Mouse (Mus musculus) right cerebral cortex, adult 18-20 months (tissue): ENCODE results near the gene Adcy10.

ENCODE experiments used
- DNase-seq: peaks from one replicate; pipeline ENCODE4 v3.0.0; 2022; ENCODE audit warnings: mixed read lengths

The Adcy10 gene

DNA sequence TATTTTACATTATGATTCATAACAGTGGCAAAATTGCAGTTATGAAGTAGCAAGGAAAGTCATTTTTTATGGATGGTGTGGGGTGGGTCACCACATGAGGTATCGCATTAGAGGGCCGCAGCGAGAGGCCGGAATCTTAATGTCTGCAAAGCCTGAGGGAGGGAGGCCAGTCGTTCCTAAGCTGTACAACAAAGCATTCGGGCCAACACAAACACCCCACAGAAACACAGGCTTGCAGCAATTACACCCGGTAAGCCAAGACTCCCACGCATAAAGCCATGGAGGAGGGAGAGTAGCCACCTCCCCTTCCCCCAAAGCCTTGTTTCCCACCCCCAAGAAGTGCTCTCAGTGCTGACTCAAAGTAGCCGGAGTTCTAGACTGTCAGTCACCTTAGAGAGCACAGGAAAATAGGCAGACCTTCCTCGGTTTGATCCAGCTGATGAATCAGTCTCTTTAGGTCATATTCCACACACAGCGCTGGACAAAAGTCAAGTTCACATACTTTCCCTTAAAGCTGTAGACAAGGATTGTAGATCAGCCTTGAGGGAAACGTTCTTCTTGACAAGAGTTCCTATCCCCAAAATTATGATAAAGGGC lies 51.2 kb downstream of the Adcy10 start:
- DNase-seq = no peak

DNA sequence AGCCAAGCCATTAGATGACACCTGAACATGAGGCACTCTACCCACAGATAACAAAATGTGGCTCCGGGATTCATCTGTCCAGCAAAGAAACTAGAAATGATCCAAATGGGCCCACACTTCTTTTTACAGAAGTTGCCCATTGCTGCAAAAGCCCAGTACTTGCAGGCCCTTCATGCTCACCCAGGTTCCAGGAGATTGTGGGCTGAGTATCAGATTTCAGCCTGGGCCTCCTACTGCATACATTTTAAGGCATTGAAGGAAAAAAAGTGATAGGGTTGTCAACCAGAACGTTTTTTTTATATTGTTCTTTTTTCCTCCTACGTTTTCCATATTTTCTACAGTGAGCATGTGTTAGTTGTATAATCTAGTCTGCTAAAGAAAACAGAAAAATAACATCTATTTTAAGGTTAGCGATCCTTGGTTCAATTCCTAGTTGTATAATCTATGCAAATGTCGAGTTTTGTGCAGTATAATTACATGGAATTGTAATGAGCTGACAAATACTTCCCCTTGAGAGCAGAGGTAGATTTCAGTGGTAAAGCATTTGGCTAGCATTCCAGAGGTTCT lies 52.3 kb downstream of the Adcy10 start:
- peak; percentile 43 for DNase-seq

DNA sequence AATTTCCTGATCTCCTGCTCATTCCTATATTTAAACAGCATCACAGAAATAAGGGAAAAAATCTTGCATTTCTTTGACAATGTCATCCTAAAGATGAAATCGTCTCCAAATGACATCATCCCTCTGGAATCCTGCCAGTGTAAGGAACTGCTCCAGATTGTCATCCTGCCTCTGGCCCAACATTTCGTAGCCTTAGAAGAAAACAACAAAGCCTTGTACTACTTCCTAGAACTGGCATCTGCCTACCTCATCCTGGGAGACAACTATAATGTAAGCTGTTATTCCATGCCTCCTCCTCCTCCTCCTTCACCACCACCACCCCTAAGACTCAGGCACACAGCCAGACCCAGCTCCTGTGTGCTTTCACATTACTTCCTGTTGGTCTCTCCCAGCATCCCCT lies 71.7 kb downstream of the Adcy10 start:
- DNase-seq = peak; percentile 62

DNA sequence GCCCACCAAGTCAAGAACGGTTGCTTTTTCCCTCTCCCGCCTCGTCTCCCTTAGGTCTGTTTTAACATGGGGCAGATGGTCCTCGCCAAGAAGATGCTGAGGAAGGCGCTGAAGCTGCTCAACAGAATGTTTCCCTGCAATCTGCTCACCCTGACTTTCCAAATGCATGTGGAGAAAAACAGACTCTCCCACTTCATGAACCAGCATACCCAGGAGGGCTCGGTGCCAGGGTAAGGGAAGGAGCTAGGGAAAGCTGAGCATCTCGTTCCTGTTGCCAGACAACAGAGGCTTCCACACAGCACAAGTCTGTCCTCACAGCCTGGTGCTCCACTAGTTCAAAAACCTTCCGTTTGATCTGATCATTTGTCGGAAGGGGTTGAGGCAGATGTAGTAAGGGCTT lies 74.1 kb downstream of the Adcy10 start:
- DNase-seq = peak; percentile 88

DNA sequence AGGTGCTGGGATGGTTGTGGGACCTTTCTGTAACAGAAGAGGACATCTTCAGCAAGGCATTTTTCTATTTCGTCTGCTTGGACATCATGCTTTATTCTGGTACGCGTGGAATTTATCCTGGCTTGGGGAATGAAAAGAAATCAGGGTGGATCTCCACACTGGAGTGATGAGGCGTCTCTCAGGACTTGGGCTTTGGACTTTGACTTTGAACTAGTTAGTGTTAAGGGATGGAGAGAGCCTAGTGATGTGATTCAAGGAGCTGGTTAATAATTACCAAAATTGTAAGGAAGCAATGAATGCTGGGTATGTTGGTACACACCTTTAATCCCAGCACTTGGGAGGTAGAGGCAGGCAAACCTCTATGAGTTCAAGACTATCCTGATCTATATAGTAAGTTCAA lies 80.3 kb downstream of the Adcy10 start:
- DNase-seq = no peak

DNA sequence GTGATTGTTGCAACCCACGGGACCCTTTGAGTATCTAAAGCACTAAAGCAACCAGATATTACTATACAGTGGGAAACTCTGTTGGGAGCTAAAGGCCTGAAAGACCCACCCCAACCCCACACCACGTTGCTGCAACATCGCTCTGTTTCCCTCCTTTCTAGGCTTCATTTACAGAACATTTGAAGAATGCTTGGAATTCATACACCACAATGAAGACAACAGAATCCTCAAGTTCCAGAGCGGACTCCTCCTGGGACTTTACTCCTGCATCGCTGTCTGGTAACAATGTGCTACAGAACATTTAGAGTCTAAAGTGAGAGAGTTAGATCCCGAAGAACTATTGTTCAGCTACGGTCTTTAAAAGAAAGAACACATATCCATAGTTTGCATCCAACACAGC lies 82.5 kb downstream of the Adcy10 start:
- DNase-seq = no peak

DNA sequence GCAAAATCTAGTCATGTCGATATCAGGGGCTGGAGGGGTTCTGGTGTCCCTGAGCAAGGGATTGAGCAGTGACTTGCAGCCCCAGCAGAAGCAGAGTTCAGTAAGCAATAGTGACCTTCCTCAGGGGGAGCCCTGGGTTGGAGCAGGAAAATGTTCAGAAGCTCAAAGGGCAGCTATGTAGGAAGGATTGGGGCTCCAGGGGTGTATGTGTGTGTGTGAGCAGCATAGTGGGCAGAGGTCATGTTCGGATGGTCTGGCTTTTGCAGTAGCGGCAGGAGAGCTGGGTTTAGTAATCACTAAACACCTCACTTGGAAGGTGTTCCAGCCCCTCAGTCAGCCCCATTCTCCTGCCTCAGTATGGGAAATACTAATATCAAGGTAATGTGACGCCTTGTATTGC lies 91.0 kb downstream of the Adcy10 start:
- DNase-seq = no peak

DNA sequence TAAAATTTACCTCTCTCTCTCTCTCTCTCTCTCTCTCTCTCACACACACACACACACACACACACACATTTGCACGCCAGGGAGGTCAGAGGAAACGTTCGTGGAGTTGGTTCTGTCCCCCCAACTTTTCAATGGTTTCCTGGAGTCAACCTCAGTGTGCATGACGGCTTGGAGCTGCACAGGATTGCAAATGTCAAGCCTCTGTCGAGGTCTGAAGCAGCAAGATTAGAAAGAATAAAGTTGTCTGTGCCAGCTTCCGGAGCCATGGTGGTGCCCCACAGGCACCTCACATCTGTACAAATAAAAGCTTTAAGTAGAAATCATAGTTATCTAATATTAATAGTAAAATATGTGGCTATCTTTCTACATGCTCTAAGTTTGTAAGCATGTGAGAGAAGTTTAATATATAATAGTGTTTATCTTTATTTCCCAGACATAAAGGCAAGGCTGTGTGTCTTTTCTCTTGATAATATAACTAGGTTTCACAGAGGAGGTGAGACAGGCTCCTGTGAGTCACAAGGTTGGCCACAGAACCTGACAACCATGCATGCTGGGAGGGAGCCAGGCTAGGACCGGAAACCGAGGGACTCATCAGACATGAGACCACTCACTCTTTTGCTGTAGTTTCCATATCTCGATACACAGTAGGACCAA lies 91.6 kb downstream of the Adcy10 start:
- DNase-seq = no peak

DNA sequence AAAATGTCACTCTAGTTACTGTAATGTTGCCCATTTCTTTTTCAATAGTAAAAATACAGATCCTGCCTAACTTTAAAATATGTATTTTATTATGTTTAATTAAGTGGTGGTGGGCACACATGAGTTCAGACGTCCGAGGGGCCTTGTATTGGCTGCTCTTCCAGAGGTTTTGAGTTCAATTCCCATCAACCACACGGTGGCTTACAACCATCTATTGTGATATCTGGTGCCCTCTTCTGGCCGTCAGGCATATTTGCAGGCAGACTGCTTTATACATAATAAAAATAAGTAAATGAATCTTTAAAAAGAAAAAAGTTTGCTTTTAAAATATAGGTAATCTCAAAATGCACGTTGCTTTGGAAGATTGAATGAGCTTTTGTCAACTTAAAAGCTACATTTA lies 94.3 kb downstream of the Adcy10 start:
- DNase-seq = no peak

DNA sequence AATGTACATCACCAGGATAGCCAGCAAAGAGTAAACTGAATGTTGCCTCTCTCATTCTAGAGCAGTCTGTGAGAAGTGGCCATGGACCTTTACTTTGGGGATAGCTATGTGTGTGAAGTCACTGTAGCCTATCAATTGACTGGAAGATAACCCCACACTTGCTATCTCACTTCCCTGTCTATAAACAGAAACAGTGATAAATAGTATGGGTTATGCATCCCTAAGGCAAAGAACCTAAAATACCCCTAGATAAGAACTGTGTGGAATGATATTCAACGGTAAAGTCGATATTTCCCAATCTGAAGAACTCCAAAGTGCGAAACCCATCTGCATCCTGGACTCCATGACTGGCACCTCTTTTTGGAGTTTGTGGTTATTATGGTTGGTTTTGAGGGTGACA lies 96.3 kb downstream of the Adcy10 start:
- DNase-seq = no peak

DNA sequence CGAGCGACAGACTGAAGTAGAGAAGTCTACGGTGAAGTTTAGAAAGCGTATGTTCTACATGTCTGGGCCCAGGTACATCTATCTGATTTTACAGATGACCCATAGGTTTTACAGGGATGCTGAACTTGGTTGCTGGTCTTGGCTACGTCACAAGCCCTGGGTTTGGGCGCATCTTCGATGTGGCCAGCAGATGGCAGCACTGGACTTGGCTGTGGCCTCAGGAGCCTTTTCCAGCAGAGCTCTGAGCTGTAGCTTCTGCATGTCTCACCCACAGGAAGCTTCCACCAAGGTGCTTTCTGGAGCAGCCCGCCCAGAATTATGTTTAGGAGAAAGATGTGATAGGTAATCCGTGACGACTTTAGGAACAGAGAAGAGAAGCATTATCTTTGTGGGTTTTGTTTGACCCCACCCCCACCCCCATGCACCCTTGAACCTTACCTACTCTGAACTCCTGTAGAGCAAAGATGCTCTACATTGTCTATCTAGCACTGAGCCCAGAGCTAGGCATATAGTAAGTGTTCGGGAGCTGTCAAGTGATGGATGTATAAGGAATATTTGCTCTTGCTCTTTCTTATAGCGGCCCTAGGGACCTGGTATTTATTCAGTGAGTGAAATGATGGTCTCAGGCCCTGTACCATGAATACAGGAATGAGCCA lies 98.7 kb downstream of the Adcy10 start:
- DNase-seq = peak; percentile 91

DNA sequence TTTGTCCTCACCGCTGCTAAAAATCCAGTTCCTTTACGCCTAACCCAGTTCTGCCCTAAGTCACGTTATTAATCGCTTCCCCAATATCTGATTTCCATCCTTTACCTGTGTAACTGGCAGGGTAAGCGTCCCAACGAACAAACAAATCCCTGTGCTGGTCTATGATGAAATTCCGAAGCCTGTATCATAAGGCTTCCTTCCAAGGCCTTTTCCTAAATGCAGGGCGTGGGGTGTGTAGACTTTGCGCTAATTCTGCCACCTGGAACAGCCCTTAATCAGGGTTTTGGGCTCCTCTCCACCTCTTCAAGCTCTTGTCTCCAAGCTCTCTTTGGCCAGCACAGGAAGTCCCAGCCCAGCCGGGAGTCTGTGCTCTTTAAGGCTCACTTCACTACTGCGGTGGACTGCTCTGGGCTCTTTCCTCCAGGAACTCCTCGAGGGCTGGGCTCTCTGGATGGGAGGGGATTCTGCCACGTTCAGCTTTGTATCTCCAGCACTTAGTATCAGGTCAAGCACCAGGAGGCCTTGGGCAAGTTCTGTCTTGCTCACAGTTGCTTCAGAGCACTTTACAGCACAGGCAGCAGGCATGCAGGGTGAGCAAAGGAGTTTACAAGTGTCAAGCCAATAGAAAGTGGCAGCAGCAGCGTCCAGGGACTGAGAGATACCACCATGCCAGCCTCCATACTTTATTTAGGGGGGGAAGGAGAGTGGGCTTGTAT lies 100.6 kb downstream of the Adcy10 start:
- DNase-seq = no peak

DNA sequence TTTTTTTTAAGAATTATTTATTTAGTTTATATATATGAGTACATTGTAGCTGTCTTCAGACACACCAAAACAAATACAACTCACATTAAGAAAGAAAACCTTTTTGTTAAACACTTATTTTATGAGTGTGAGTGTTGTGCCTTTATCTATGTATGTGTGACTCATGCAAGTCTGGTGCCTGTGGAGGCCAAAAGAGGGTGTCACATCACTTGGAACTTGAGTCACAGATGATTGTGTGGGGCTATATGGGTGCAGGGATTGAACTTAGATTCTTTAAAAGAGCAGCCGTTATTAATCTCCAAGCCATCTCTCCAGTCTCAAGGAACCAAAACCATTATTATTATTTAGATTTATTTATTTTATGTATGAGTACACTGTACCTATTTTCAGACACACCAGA lies 101.4 kb downstream of the Adcy10 start:
- DNase-seq = no peak

DNA sequence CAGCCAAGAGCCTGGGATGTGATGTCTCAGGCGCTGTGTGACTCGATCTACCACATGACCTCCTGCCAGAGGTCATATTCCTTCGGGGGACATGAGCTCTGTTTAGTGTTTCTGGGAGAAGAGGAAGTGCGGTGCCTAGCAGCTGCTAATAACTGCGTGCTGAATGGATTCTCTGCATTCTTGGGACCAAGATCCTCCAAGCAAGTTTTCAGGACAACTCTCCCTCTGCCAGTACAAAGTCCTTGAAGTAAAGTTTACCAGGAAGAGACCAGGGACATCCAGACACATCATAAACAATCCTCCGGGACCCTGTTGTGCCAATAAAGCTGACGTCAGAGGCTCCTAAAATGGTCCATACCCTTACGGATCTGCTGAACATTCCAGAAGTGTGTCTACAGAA lies 102.9 kb downstream of the Adcy10 start:
- no peak for DNase-seq

DNA sequence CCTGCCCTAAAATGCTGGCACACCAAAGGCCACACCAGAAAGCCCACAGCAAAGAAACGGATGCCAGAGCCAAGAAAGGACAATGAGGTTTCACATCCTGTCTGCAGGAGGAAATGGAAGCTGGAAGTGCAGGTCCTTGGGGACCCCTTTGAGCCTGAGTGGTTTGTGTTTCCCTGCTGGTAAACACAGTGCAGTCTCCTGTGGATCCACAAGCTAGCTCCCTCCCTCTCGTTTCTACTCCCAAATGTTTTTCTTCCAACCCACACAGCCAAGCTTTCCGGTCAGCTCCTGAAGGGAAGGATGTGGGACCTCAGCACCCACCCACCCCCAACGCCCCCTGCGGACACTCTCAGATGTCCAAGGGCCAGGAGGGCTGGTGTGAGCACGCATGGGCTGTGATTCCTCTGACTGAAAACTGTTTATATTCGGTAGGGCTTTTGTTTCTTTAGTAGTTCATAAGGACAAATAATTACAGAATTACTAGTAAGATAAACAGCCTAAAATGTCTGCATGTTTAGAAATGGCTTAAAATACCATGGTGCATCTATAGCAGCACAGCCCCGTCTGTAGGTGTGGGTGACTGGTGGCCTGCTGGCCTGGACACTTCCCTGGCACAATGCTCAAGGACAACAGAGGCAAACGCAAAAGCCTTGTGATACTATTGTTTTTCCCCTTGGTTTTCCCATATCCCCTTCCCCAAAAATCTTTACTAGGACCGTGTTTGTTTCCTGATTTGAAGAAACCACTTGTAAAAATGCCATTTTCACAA lies 104.5 kb downstream of the Adcy10 start:
- no peak for DNase-seq

DNA sequence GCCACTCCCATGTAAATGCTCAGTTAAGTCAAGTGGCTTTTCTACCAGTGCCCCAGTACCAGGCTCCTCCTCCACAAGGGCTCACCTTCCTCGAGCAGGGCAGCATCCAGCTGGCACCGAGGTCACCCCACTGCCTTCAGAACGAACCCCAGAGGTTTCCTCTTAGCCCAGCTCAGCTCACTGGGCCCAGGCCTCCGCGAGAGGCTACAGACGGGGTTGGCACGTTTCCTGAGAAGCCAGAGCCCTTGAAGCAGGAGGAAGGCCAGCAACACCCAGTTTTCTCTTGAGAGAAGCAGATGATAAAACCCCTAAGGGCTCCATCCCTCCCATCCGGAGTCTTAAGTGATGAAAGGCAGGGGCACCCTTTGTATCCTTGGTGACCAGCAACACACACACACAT lies 105.8 kb downstream of the Adcy10 start:
- no peak for DNase-seq

DNA sequence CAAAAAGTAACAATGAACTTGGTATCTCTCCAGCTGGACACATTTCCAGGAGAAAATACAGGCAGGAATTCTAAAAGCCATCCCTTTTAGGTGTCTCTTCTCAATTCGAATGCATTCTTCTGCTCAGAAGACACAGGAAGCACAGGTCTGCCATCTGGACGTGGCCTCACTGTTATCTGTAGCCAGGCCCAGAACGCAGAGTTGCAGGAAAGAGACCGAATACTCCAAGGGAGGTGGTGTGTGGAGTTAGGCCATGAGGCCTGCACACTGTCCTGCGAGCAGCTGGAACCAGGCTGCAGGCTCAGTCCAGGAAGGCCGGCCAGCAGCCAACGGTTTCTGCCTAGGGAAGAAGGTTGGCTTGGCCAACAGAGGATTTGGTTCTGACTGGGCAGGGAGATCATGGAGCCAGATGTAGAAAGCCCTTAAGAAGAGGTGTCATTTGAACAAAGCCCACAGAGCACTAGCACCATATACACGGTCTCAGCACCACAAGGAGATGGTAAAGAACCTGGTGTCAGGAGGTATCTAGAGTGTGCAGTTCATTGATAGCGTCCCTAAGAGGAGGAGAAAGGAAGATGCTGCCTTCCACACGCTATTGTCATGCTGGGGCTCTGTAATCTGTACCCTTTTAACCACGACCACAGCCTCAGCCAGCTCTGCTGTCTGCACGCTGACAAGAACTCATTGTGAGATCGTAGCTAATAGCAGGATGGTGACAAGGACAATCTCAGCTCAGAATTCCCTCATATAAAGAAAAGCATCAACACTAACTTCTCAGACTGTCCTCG lies 107.5 kb downstream of the Adcy10 start:
- DNase-seq = no peak

DNA sequence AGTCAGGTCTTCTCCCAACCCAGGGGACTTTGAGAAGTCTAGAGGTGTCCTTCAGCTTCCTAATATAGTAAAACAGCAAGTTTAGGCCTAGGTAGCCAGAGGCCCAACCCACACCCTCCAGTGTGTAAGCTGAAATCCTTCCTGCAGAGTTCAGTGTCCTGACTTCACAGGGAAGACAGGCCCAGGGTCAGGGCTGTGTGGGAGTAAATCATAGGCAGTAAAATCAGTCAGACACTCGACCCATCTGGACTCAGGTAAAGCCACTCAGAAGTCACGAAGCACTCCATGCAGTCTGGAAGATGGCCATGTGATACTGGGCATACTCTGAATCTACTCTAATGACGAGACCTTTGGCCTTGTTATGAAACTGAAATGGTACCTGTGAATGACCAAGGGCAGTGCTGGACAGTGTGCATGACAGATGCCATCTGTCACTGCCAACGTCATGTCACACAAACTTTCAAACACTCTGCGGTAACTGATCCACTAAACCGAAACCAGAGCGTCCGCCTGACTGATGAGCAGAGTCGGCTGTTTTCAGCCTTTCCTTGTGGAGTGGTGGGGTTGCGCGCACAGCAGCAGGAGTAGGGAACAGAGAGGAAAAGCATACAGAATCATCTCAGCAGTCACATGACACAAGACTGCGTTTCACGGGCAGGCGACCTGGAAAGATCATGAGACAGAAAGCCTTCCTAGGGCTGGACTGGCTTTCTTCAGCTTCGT lies 109.9 kb downstream of the Adcy10 start:
- DNase-seq = no peak

DNA sequence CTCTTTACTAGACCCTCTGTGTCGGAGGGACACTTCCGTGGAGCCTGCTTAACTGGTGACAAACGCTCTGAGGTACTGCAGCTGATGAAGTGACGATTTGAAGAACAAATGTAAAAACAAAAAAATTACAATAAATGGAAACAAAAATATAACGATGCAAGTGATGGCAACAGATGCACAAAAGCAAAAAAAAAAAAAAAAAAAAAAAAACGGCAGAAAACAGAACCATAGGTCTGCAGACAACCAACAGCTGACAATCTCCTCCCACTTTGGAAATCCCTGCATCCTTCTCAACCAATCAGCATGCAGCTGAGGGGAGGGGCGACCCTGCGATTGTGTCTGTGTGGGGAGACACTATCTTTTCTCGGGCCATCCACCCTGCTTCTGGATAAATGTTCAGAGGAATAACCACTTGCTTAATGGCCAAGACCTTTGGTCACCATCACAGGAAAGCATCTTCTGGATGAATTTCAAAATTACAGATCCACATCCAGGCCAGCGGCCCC lies 116.8 kb downstream of the Adcy10 start:
- DNase-seq = no peak

DNA sequence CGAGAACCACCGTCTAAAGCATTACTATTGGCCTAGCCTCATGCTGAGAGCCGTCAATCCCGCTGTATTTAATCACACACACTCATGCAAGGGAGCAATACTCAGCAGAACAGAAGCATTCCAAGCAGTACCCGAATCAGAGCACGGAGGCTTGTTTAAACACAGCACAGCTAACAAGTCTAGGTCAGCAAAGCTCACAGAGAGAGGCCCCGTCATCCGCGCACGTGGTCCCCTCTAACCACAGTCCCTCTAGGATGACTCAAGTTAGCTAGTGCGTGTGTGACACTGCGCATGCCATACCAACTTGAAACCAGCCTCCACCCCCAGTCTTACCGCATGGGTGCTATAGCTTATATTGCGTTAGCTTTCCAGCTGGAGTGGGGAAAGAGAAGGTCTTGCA lies 118.2 kb downstream of the Adcy10 start:
- DNase-seq = no peak

DNA sequence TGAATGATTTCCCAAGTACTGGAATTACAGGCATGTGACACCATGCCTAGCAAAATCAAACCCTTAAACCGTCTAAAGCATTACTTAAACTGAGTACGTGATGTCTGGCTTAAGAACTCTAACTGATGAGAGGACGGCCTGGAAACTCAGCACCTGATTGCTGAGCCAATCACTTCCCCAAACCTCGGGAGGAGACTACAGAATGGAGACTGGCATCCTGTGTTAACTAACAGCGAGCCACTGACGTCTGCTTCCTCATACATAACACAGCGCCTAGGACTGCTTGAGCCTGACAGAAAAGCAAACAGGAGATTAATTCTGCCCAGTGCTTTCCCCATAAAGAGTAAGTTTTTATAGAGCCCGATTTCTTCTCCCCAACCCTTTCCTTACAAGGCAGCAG lies 119.2 kb downstream of the Adcy10 start:
- DNase-seq = no peak
